Mouse (Mus musculus): Measurements from ENCODE around the gene Ergic2.

Ergic2 gene

GRCm38 (mm10) chr6:148211897-148212680 lies at the start of gene Ergic2:
TSS of gene Ergic2 (minus strand) at chr6:148212374.
- peak; percentile 100 for DNase-seq (ENCODE audit: low spot score)

GRCm38 (mm10) chr6:148260729-148261101 lies 48.5 kb upstream of the Ergic2 start:
- no peak for DNase-seq (ENCODE audit: low spot score)

GRCm38 (mm10) chr6:148259979-148260728 lies 48.0 kb upstream of the Ergic2 start:
- peak; percentile 51 for DNase-seq (ENCODE audit: low spot score)

GRCm38 (mm10) chr6:148259074-148259473 lies 46.9 kb upstream of the Ergic2 start:
- no peak for DNase-seq (ENCODE audit: low spot score)

- DNase-seq (ENCODE audit: low spot score) = no peak
These were observed 45.6 kb upstream of the Ergic2 start for GRCm38 (mm10) chr6:148257805-148258204.

GRCm38 (mm10) chr6:148256109-148256508 lies 43.9 kb upstream of the Ergic2 start:
- no peak for DNase-seq (ENCODE audit: low spot score)

GRCm38 (mm10) chr6:148255395-148256053 lies 43.4 kb upstream of the Ergic2 start:
- peak; percentile 8 for DNase-seq (ENCODE audit: low spot score)

- no peak for DNase-seq (ENCODE audit: low spot score)
These were observed 37.0 kb upstream of the Ergic2 start for GRCm38 (mm10) chr6:148249221-148249620.

- DNase-seq (ENCODE audit: low spot score) = peak; percentile 71
These were observed 36.5 kb upstream of the Ergic2 start for GRCm38 (mm10) chr6:148248625-148249024.

GRCm38 (mm10) chr6:148246544-148246943 lies 34.4 kb upstream of the Ergic2 start:
- no peak for DNase-seq (ENCODE audit: low spot score)

GRCm38 (mm10) chr6:148244836-148245235 lies 32.7 kb upstream of the Ergic2 start:
- DNase-seq (ENCODE audit: low spot score) = no peak

- no peak for DNase-seq (ENCODE audit: low spot score)
These were observed 30.1 kb upstream of the Ergic2 start for GRCm38 (mm10) chr6:148242304-148242703.

GRCm38 (mm10) chr6:148241685-148242084 lies 29.5 kb upstream of the Ergic2 start:
- DNase-seq (ENCODE audit: low spot score) = no peak

GRCm38 (mm10) chr6:148239311-148239710 lies 27.1 kb upstream of the Ergic2 start:
- DNase-seq (ENCODE audit: low spot score) = no peak

- no peak for DNase-seq (ENCODE audit: low spot score)
These were observed 25.3 kb upstream of the Ergic2 start for GRCm38 (mm10) chr6:148237453-148237852.

- DNase-seq (ENCODE audit: low spot score) = no peak
These were observed 22.1 kb upstream of the Ergic2 start for GRCm38 (mm10) chr6:148234105-148234828.

GRCm38 (mm10) chr6:148227542-148227941 lies 15.4 kb upstream of the Ergic2 start:
- no peak for DNase-seq (ENCODE audit: low spot score)

- DNase-seq (ENCODE audit: low spot score) = no peak
These were observed 10.5 kb upstream of the Ergic2 start for GRCm38 (mm10) chr6:148222686-148223085.

- DNase-seq (ENCODE audit: low spot score) = no peak
These were observed 6.3 kb upstream of the Ergic2 start for GRCm38 (mm10) chr6:148218235-148219076.

GRCm38 (mm10) chr6:148216752-148217151 lies 4.6 kb upstream of the Ergic2 start:
- no peak for DNase-seq (ENCODE audit: low spot score)

- peak; percentile 79 for DNase-seq (ENCODE audit: low spot score)
These were observed 2.6 kb upstream of the Ergic2 start for GRCm38 (mm10) chr6:148214765-148215164.
